Mouse (Mus musculus): ENCODE measurements around the gene 4933407L21Rik.
"Not testable (repeated sequence)": the region's sequence is repeated elsewhere in the genome, so short reads cannot be mapped to it uniquely, and the experiment has no call there.

The 4933407L21Rik gene

GRCm38 (mm10) chr1:85959129-85959888 lies 31.0 kb downstream of the 4933407L21Rik start:
- no peak for DNase-seq (ENCODE audit: low read depth, low spot score)

- no peak for DNase-seq (ENCODE audit: low read depth, low spot score)
These were observed 31.6 kb downstream of the 4933407L21Rik start for GRCm38 (mm10) chr1:85959889-85960276.

GRCm38 (mm10) chr1:85960873-85961272 lies 32.6 kb downstream of the 4933407L21Rik start, which contains the start of gene Gpr55:
Gpr55 (minus strand) TSS chr1:85961007.
- no peak for DNase-seq (ENCODE audit: low read depth, low spot score)

- no peak for DNase-seq (ENCODE audit: low read depth, low spot score)
These were observed 33.8 kb downstream of the 4933407L21Rik start for GRCm38 (mm10) chr1:85962081-85962480.

- DNase-seq (ENCODE audit: low read depth, low spot score) = no peak
These were observed 37.6 kb downstream of the 4933407L21Rik start for GRCm38 (mm10) chr1:85965856-85966255.

- DNase-seq (ENCODE audit: low read depth, low spot score) = no peak
These were observed 40.8 kb downstream of the 4933407L21Rik start for GRCm38 (mm10) chr1:85969081-85969480.

GRCm38 (mm10) chr1:85969519-85969918 lies 41.2 kb downstream of the 4933407L21Rik start:
- DNase-seq (ENCODE audit: low read depth, low spot score) = no peak

GRCm38 (mm10) chr1:85971070-85971469 lies 42.8 kb downstream of the 4933407L21Rik start:
- DNase-seq (ENCODE audit: low read depth, low spot score) = no peak

GRCm38 (mm10) chr1:85972341-85972740 lies 44.1 kb downstream of the 4933407L21Rik start:
- DNase-seq (ENCODE audit: low read depth, low spot score) = no peak

GRCm38 (mm10) chr1:85973468-85973877 lies 45.2 kb downstream of the 4933407L21Rik start:
- no peak for DNase-seq (ENCODE audit: low read depth, low spot score)

GRCm38 (mm10) chr1:85977709-85978108 lies 49.4 kb downstream of the 4933407L21Rik start:
- no peak for DNase-seq (ENCODE audit: low read depth, low spot score)

- no peak for DNase-seq (ENCODE audit: low read depth, low spot score)
These were observed 53.6 kb downstream of the 4933407L21Rik start for GRCm38 (mm10) chr1:85981738-85982357.

- DNase-seq (ENCODE audit: low read depth, low spot score) = no peak
These were observed 57.5 kb downstream of the 4933407L21Rik start for GRCm38 (mm10) chr1:85985784-85986183.

GRCm38 (mm10) chr1:85988351-85988750 lies 60.1 kb downstream of the 4933407L21Rik start:
- no peak for DNase-seq (ENCODE audit: low read depth, low spot score)

- DNase-seq (ENCODE audit: low read depth, low spot score) = not testable (repeated sequence)
These were observed 60.6 kb downstream of the 4933407L21Rik start for GRCm38 (mm10) chr1:85988882-85989281.

Measured in ES-CJ7 (cell line).